Mouse (Mus musculus): ENCODE measurements around the gene Rnf43. TPM values are rescaled to one million over a fixed set of nuclear protein-coding genes. Genes with fewer than 3 reads are reported as not detected.
A peak's percentile ranks its signal among the peaks of the same experiment; 100 is the strongest.

The Rnf43 gene
- total and polyA plus RNA-seq, 3 experiments = 8.7 to 28.4 (median 14.8) TPM

DNA sequence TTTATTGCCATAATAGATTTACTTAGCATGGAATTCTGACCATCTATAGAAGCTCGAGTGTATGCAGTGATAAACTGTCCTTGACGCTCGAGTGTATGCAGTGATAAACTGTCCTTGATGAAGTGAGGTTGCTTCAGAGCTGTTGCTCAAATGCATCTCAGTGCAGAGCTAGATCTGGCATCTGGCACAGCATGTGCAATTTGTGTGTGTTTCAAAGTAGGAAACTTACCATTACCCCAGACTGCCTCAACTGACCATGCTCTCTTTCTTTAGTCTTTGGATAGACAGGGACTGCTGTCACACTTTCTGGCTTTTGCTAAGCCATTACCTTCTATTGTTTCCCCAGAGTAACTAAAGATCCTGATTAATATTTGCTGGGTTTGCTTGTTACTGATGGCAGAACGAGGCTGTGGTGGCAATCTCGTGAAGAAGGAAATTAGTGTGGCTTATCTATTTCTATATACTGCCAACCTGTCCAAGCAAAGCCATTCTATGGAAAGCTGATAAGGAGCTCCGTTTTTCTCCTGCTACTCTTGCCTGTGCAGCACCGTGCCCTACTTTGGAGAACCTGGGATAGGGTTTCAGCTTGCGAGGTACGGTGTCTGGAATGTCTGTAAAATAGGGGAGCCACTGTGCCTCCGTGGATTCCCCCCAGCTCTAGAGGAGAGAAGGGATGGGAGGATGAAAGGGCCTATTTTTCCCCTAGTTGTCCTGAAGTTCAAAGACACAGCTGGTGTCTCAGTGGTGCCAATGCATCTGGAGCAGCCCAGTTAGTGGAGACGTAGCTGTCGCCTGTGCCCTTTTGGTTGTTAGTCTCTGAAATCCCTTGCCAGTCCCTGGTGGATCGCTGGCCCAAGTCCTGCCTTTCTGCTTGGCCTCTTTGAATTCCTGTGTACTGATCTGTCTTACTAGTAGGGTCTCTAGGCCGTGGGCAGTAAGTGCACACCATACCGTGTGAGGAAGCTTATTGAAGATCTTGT lies 25.0 kb downstream of the Rnf43 start:
- Histone ChIP-seq H3K36me3 (replicated peaks) (peaks cover 52% of the 10 kb centered on the region), H3K4me1 (ENCODE audit: insufficient read depth, low read depth, low read length) (peaks cover 84% of the 10 kb centered on the region), H3K4me3 (ENCODE audit: low read depth, low read length) (no peak overlapping the region), H3K9me3 (replicated peaks) (no peaks in the 10 kb centered on the region), H3K27me3 (ENCODE audit: insufficient read depth, low read length) (no peaks in the 10 kb centered on the region)
- no peak for TF ChIP-seq GATA2 (IDR thresholded peaks at IDR 0.05; ENCODE audit: borderline replicate concordance, low read depth, low read length)
- TF ChIP-seq CTCF (IDR thresholded peaks at IDR 0.05; ENCODE audit: low read depth, low read length) = no peak
- TF ChIP-seq GATA1 (IDR thresholded peaks at IDR 0.05; ENCODE audit: borderline replicate concordance, low read length) = no peak
- TF ChIP-seq POLR2AphosphoS5 (IDR thresholded peaks at IDR 0.05; ENCODE audit: insufficient replicate concordance, low read depth, low read length) = no peak
- TF ChIP-seq TAL1 (conservative IDR thresholded peaks at IDR 0.05; ENCODE audit: low read depth, low read length) = no peak
- no peak for DNase-seq (ENCODE audit: low spot score)
- ATAC-seq (ENCODE audit: extremely low read depth, insufficient number of reproducible peaks, low FRiP score, poor library complexity, severe bottlenecking) = no peak

- Histone ChIP-seq H3K4me1 (ENCODE audit: insufficient read depth, low read depth, low read length) (peaks cover 84% of the 10 kb centered on the region), H3K9me3 (replicated peaks) (no peaks in the 10 kb centered on the region), H3K27me3 (ENCODE audit: insufficient read depth, low read length) (no peaks in the 10 kb centered on the region), H3K4me3 (ENCODE audit: low read depth, low read length) (no peak overlapping the region), H3K36me3 (replicated peaks) (peaks cover 50% of the 10 kb centered on the region)
- no peak for TF ChIP-seq GATA1 (IDR thresholded peaks at IDR 0.05; ENCODE audit: borderline replicate concordance, low read length)
- no peak for TF ChIP-seq POLR2AphosphoS5 (IDR thresholded peaks at IDR 0.05; ENCODE audit: insufficient replicate concordance, low read depth, low read length)
- no peak for TF ChIP-seq GATA2 (IDR thresholded peaks at IDR 0.05; ENCODE audit: borderline replicate concordance, low read depth, low read length)
- TF ChIP-seq CTCF (IDR thresholded peaks at IDR 0.05; ENCODE audit: low read depth, low read length) = no peak
- TF ChIP-seq TAL1 (conservative IDR thresholded peaks at IDR 0.05; ENCODE audit: low read depth, low read length) = no peak
- DNase-seq (ENCODE audit: low spot score) (no peak), ATAC-seq (ENCODE audit: extremely low read depth, insufficient number of reproducible peaks, low FRiP score, poor library complexity, severe bottlenecking) (no peak)
These were observed 26.1 kb downstream of the Rnf43 start for GRCm38 (mm10) chr11:87688478-87689203.

- Histone ChIP-seq H3K27me3 (ENCODE audit: insufficient read depth, low read length) (no peaks in the 10 kb centered on the region), H3K9me3 (replicated peaks) (no peaks in the 10 kb centered on the region), H3K4me3 (ENCODE audit: low read depth, low read length) (peak overlapping the region; percentile 57; the same call in 1 of the 2 replicates), H3K4me1 (ENCODE audit: insufficient read depth, low read depth, low read length) (peaks cover 83% of the 10 kb centered on the region), H3K36me3 (replicated peaks) (peaks cover 51% of the 10 kb centered on the region)
- ATAC-seq (ENCODE audit: extremely low read depth, insufficient number of reproducible peaks, low FRiP score, poor library complexity, severe bottlenecking) = no peak
- no peak for DNase-seq (ENCODE audit: low spot score)
- TF ChIP-seq CTCF (IDR thresholded peaks at IDR 0.05; ENCODE audit: low read depth, low read length) (no peak), GATA2 (IDR thresholded peaks at IDR 0.05; ENCODE audit: borderline replicate concordance, low read depth, low read length) (no peak), POLR2AphosphoS5 (IDR thresholded peaks at IDR 0.05; ENCODE audit: insufficient replicate concordance, low read depth, low read length) (no peak), TAL1 (conservative IDR thresholded peaks at IDR 0.05; ENCODE audit: low read depth, low read length) (no peak), GATA1 (IDR thresholded peaks at IDR 0.05; ENCODE audit: borderline replicate concordance, low read length) (no peak)
These were observed 26.9 kb downstream of the Rnf43 start for GRCm38 (mm10) chr11:87689402-87689808.

- Histone ChIP-seq H3K4me1 (ENCODE audit: insufficient read depth, low read depth, low read length) (peaks cover 78% of the 10 kb centered on the region), H3K27me3 (ENCODE audit: insufficient read depth, low read length) (no peaks in the 10 kb centered on the region), H3K4me3 (ENCODE audit: low read depth, low read length) (peak overlapping the region; percentile 57; the same call in 1 of the 2 replicates), H3K36me3 (replicated peaks) (peaks cover 46% of the 10 kb centered on the region), H3K9me3 (replicated peaks) (no peaks in the 10 kb centered on the region)
- DNase-seq (ENCODE audit: low spot score) (no peak), ATAC-seq (ENCODE audit: extremely low read depth, insufficient number of reproducible peaks, low FRiP score, poor library complexity, severe bottlenecking) (no peak)
- TF ChIP-seq TAL1 (conservative IDR thresholded peaks at IDR 0.05; ENCODE audit: low read depth, low read length) = no peak; the same call in 1 of the 2 replicates
- TF ChIP-seq POLR2AphosphoS5 (IDR thresholded peaks at IDR 0.05; ENCODE audit: insufficient replicate concordance, low read depth, low read length) = no peak
- TF ChIP-seq CTCF (IDR thresholded peaks at IDR 0.05; ENCODE audit: low read depth, low read length) = no peak
- TF ChIP-seq GATA1 (IDR thresholded peaks at IDR 0.05; ENCODE audit: borderline replicate concordance, low read length) = no peak
- TF ChIP-seq GATA2 (IDR thresholded peaks at IDR 0.05; ENCODE audit: borderline replicate concordance, low read depth, low read length) = no peak
These were observed 27.7 kb downstream of the Rnf43 start for GRCm38 (mm10) chr11:87690054-87690740.

GRCm38 (mm10) chr11:87697131-87697682 lies 34.7 kb downstream of the Rnf43 start:
- H3K27me3 ChIP-seq (ENCODE audit: insufficient read depth, low read length) = no peaks in the 10 kb centered on the region
- peaks cover 52% of the 10 kb centered on the region for H3K4me1 ChIP-seq (ENCODE audit: insufficient read depth, low read depth, low read length)
- H3K4me3 ChIP-seq (ENCODE audit: low read depth, low read length) = no peak overlapping the region
- no peak for DNase-seq (ENCODE audit: low spot score)
- no peak for ATAC-seq (ENCODE audit: extremely low read depth, insufficient number of reproducible peaks, low FRiP score, poor library complexity, severe bottlenecking)
- H3K9me3 ChIP-seq (replicated peaks) = no peaks in the 10 kb centered on the region
- TF ChIP-seq CTCF (IDR thresholded peaks at IDR 0.05; ENCODE audit: low read depth, low read length) (no peak), GATA1 (IDR thresholded peaks at IDR 0.05; ENCODE audit: borderline replicate concordance, low read length) (no peak), GATA2 (IDR thresholded peaks at IDR 0.05; ENCODE audit: borderline replicate concordance, low read depth, low read length) (no peak), POLR2AphosphoS5 (IDR thresholded peaks at IDR 0.05; ENCODE audit: insufficient replicate concordance, low read depth, low read length) (no peak), TAL1 (conservative IDR thresholded peaks at IDR 0.05; ENCODE audit: low read depth, low read length) (no peak)
- H3K36me3 ChIP-seq (replicated peaks) = peaks cover 50% of the 10 kb centered on the region
